Mouse (Mus musculus) liver, embryonic 14.5 days (tissue): Measurements from ENCODE around the gene Mical2. TPM values are rescaled to one million over a fixed set of nuclear protein-coding genes. Genes with fewer than 3 reads are reported as not detected.

Source experiments
- ATAC-seq: fragments of 200-750 bp; cut with Nextera tagmentation; 2 replicates; pipeline ENCODE4 v1.8.0; 2017; ENCODE audit warnings: moderate number of reproducible peaks, mild to moderate bottlenecking, moderate library complexity; ENCODE audit not compliant: insufficient read depth
- DNase-seq, 3 experiments: peaks; one replicate each; pipeline ENCODE4 v3.0.0-alpha.2; 2012 to 2013; ENCODE audit warnings: low read depth in 3 of 3, low spot score in 3 of 3
- H3K27ac ChIP-seq: fragments of 300-500 bp; sonication (generic); 2 replicates; pipeline ENCODE4 v1.5.1; 2014; ENCODE audit warnings: moderate library complexity, mild to moderate bottlenecking, control low read depth, inconsistent platforms
- H3K27me3 ChIP-seq: fragments of 300-500 bp; sonication (generic); 2 replicates; pipeline ENCODE4 v1.6.1; 2014; ENCODE audit warnings: mild to moderate bottlenecking, low read length, moderate library complexity; ENCODE audit not compliant: control insufficient read depth, insufficient read depth
- H3K36me3 ChIP-seq: fragments of 300-500 bp; sonication (generic); replicated peaks from 2 replicates; pipeline ENCODE4 v1.6.1; 2014; ENCODE audit warnings: low read depth; ENCODE audit not compliant: control insufficient read depth, insufficient read depth
- H3K4me1 ChIP-seq, 2 experiments: fragments of 200-500 bp in 1 of 2; fragments of 300-500 bp in 1 of 2; sonication (generic) in 1 of 2; replicated peaks; 2 replicates each; pipeline ENCODE4 v1.6.1; 2012 to 2014; ENCODE audit warnings: antibody characterized with exemption in 1 of 2, inconsistent platforms in 1 of 2, low read length in 1 of 2; ENCODE audit not compliant: control insufficient read depth in 2 of 2, insufficient read depth in 2 of 2
- H3K4me2 ChIP-seq: fragments of 300-500 bp; sonication (generic); 2 replicates; pipeline ENCODE4 v1.6.1; 2014; ENCODE audit warnings: low read depth, mild to moderate bottlenecking, control low read depth, moderate library complexity
- H3K4me3 ChIP-seq, 2 experiments: fragments of 200-500 bp in 1 of 2; fragments of 300-500 bp in 1 of 2; sonication (generic) in 1 of 2; 2 replicates each; pipeline ENCODE4 v1.5.1; 2012 to 2014; ENCODE audit warnings: low read depth in 2 of 2, low read length in 2 of 2, mild to moderate bottlenecking in 2 of 2, control low read depth in 1 of 2, inconsistent platforms in 1 of 2, moderate library complexity in 1 of 2; ENCODE audit not compliant: insufficient read depth in 1 of 2
- H3K9ac ChIP-seq: fragments of 300-500 bp; sonication (generic); replicated peaks from 2 replicates; pipeline ENCODE4 v1.6.1; 2014; ENCODE audit warnings: mild to moderate bottlenecking, control low read depth, moderate library complexity
- H3K9me3 ChIP-seq: fragments of 300-500 bp; sonication (generic); 2 replicates; pipeline ENCODE4 v1.6.1; 2016; ENCODE audit warnings: low read length, mixed read lengths; ENCODE audit not compliant: control insufficient read depth
- CTCF ChIP-seq: IDR thresholded peaks from 2 replicates; pipeline ENCODE4 v1.5.1; 2016; ENCODE audit warnings: antibody characterized with exemption, low read depth, control low read depth
- EP300 ChIP-seq: IDR thresholded peaks from 2 replicates; pipeline ENCODE4 v1.6.1; 2016; ENCODE audit warnings: antibody characterized with exemption, low read depth
- WGBS: fragments of 180-500 bp; shearing (Covaris S2); extraction: QIAGEN DNeasy Blood & Tissue Kit; methylation state at CpG from one replicate; pipeline ENCODE4 v1.1.7; 2014; ENCODE audit not compliant: insufficient replicate concordance; 5-methylcytosine and 5-hydroxymethylcytosine counted together
- polyA plus RNA-seq, 2 experiments: library from polyadenylated mRNA; depleted of rRNA in 1 of 2; stranded (reverse) in 1 of 2; unstranded in 1 of 2; fragments of >200 nt; fragmentation: Nextera tagmentation in 1 of 2; extraction: Ambion mirVana in 1 of 2; gene quantifications; 2 replicates each; pipeline versions ENCODE4 v1.2.1 to v1.2.3; 2012 to 2014

Mical2 gene
- polyA plus RNA-seq, 2 experiments: 1.2 to 1.4 TPM

GRCm38 (mm10) chr7:112185226-112185745 is 40.4 kb upstream of the Mical2 start:
- 49% methylated on average over 9 of the region's 9 CpGs for WGBS
- Histone ChIP-seq H3K9ac (no peak overlapping the region), H3K4me2 (no peak overlapping the region), H3K27ac (no peak overlapping the region), H3K9me3 (no peaks in the 10 kb centered on the region), H3K4me1 (peaks cover 0 to 2% of the 10 kb centered on the region in 2 experiments; a peak in 1 of 4 replicates), H3K27me3 (no peaks in the 10 kb centered on the region), H3K36me3 (no peaks in the 10 kb centered on the region), H3K4me3 (no peak overlapping the region)
- TF ChIP-seq CTCF: no peak
- ATAC-seq (no peak), DNase-seq (no peak)

GRCm38 (mm10) chr7:112186871-112187270 is 38.8 kb upstream of the Mical2 start:
- Histone ChIP-seq H3K9me3 (no peaks in the 10 kb centered on the region), H3K36me3 (no peaks in the 10 kb centered on the region), H3K4me1 (peaks cover 0 to 2% of the 10 kb centered on the region in 2 experiments; a peak in 1 of 4 replicates), H3K9ac (no peak overlapping the region), H3K4me2 (no peak overlapping the region), H3K27ac (no peak overlapping the region), H3K27me3 (no peaks in the 10 kb centered on the region), H3K4me3 (no peak overlapping the region)
- ATAC-seq (no peak), DNase-seq (no peak)
- TF ChIP-seq EP300: no peak
- TF ChIP-seq CTCF: no peak
- 70% methylated on average over 7 of the region's 7 CpGs for WGBS

- Histone ChIP-seq H3K36me3 (no peaks in the 10 kb centered on the region), H3K4me2 (no peak overlapping the region), H3K4me3 (no peak overlapping the region), H3K4me1 (peaks cover 0 to 4% of the 10 kb centered on the region in 2 experiments; a peak in 1 of 4 replicates), H3K9ac (no peak overlapping the region), H3K27me3 (no peaks in the 10 kb centered on the region), H3K9me3 (no peaks in the 10 kb centered on the region), H3K27ac (no peak overlapping the region)
- TF ChIP-seq CTCF: no peak
- TF ChIP-seq EP300: no peak
- DNase-seq (no peak), ATAC-seq (no peak)
- 48% methylated on average over 13 of the region's 13 CpGs for WGBS
Measured at GRCm38 (mm10) chr7:112187536-112188459, 37.9 kb upstream of the Mical2 start.

GRCm38 (mm10) chr7:112192237-112192636 is 33.4 kb upstream of the Mical2 start:
- Histone ChIP-seq H3K4me1 (0 out of 4 replicates have a peak, but pooled peaks cover 0 to 2% of the 10 kb centered on the region in 2 experiments), H3K9ac (no peak overlapping the region), H3K4me3 (no peak overlapping the region), H3K36me3 (no peaks in the 10 kb centered on the region), H3K27me3 (no peaks in the 10 kb centered on the region), H3K27ac (no peak overlapping the region), H3K4me2 (no peak overlapping the region), H3K9me3 (no peaks in the 10 kb centered on the region)
- 65% methylated on average over 4 of the region's 4 CpGs for WGBS
- no peak for ATAC-seq
- TF ChIP-seq EP300 (no peak), CTCF (no peak)
- no peak for DNase-seq

GRCm38 (mm10) chr7:112192778-112193177 is 32.9 kb upstream of the Mical2 start:
- ATAC-seq (no peak), DNase-seq (no peak)
- H3K4me1 ChIP-seq: 0 out of 4 replicates have a peak, but pooled peaks cover 0 to 2% of the 10 kb centered on the region in 2 experiments
- no peaks in the 10 kb centered on the region for H3K9me3 ChIP-seq
- H3K27ac ChIP-seq: no peak overlapping the region
- H3K27me3 ChIP-seq: no peaks in the 10 kb centered on the region
- H3K9ac ChIP-seq: no peak overlapping the region
- TF ChIP-seq CTCF (no peak), EP300 (no peak)
- no peak overlapping the region for H3K4me3 ChIP-seq
- WGBS: 67% methylated on average over 5 of the region's 5 CpGs
- H3K4me2 ChIP-seq: no peak overlapping the region
- no peaks in the 10 kb centered on the region for H3K36me3 ChIP-seq
